Mouse (Mus musculus): ENCODE measurements around the gene Olfr825.
"Not testable (repeated sequence)": the region's sequence is repeated elsewhere in the genome, so short reads cannot be mapped to it uniquely, and the experiment has no call there.

- TF ChIP-seq CTCF (IDR thresholded peaks at IDR 0.05; ENCODE audit: control insufficient read depth, insufficient read depth, insufficient replicate concordance, low read depth, low read length); POLR2A (IDR thresholded peaks at IDR 0.05; ENCODE audit: control insufficient read depth, low read depth, low read length): not testable (repeated sequence)
Measured at GRCm38 (mm10) chr10:130116045-130116444, 50.5 kb downstream of the Olfr825 start.

All from testis, adult 2 months (tissue).